Mouse (Mus musculus): ENCODE results near the gene Chat. TPM values are rescaled to one million over a fixed set of nuclear protein-coding genes. Genes with fewer than 3 reads are reported as not detected.

Gene Chat
- polyA plus RNA-seq, 1 experiment from 2014 or later: 0.11 TPM

DNA sequence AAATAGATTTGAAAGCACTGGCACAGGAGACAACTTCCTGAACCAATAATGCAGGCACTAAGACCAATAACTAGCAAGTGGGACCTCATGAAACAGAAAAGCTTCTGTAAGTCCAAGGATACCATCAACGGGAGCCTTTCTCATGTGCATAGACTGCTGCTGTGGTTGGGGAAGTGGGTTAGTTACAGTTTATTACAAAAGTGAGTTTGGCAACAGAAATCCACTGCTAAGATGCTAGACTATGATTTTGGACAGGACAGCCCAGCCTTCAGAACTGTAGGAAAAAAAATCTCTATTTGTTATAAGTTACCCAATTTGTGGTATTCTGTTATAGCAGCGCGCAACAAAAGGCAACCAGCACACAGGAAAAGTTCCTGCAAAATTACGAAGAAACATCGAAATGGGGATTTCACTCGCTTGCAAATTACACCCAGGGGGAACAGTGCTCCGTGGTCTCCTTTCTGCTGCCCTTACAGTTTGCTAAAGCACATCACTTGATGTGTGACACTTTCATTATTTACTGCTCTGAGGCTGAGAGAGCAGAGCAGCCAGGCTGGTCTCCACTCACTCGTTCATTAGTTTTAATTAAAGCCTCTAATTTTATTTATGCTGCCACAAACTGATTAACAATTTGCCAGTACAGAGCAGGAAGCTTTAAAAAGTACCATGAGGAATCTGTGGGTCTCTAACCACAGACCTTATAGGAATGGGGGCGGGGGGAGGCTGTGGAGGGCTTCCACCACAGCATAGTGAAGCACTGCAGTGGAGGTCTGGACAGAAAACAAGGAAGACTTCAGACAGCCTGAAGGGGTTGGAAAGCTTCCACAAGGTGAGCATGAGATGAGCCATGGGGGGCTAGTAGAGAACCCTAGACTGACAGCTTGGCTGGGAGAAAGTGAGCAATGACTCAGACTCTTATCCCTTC lies 37.2 kb upstream of the Chat start:
- ATAC-seq (ENCODE audit: low FRiP score) (no peak), DNase-seq (ENCODE audit: low spot score, missing footprints) (no peak)
- Histone ChIP-seq H3K4me3 (ENCODE audit: low read depth, low read length) (no peak overlapping the region), H3K36me3 (ENCODE audit: control insufficient read depth, insufficient read depth, low read length) (no peaks in the 10 kb centered on the region), H3K9me3 (ENCODE audit: control insufficient read depth, low read length) (no peaks in the 10 kb centered on the region), H3K9ac (ENCODE audit: low read length) (no peak overlapping the region), H3K27ac (ENCODE audit: low read depth, low read length) (no peak overlapping the region), H3K4me1 (ENCODE audit: control insufficient read depth, insufficient read depth, low read length) (no peaks in the 10 kb centered on the region), H3K27me3 (ENCODE audit: control insufficient read depth, insufficient read depth, low read length) (no peaks in the 10 kb centered on the region), H3K4me2 (no peak overlapping the region)
- 83% methylated on average over 9 of the region's 9 CpGs for WGBS

- Histone ChIP-seq H3K4me1 (ENCODE audit: control insufficient read depth, insufficient read depth, low read length) (no peaks in the 10 kb centered on the region), H3K4me3 (ENCODE audit: low read depth, low read length) (no peak overlapping the region), H3K4me2 (no peak overlapping the region), H3K9me3 (ENCODE audit: control insufficient read depth, low read length) (no peaks in the 10 kb centered on the region), H3K36me3 (ENCODE audit: control insufficient read depth, insufficient read depth, low read length) (no peaks in the 10 kb centered on the region), H3K9ac (ENCODE audit: low read length) (no peak overlapping the region), H3K27ac (ENCODE audit: low read depth, low read length) (no peak overlapping the region), H3K27me3 (ENCODE audit: control insufficient read depth, insufficient read depth, low read length) (no peaks in the 10 kb centered on the region)
- ATAC-seq (ENCODE audit: low FRiP score) (no peak), DNase-seq (ENCODE audit: low spot score, missing footprints) (no peak)
- WGBS: 72% methylated on average over 2 of the region's 2 CpGs
Measured at GRCm38 (mm10) chr14:32501303-32501702, 35.5 kb upstream of the Chat start.

- 80% methylated on average over 8 of the region's 8 CpGs for WGBS
- H3K4me2 ChIP-seq: no peak overlapping the region
- H3K4me1 ChIP-seq (ENCODE audit: control insufficient read depth, insufficient read depth, low read length): peaks cover 2% of the 10 kb centered on the region; the same call in 1 of the 2 replicates
- H3K9me3 ChIP-seq (ENCODE audit: control insufficient read depth, low read length): no peaks in the 10 kb centered on the region
- no peak overlapping the region for H3K9ac ChIP-seq (ENCODE audit: low read length)
- ATAC-seq (ENCODE audit: low FRiP score) (no peak), DNase-seq (ENCODE audit: low spot score, missing footprints) (no peak)
- no peak overlapping the region for H3K4me3 ChIP-seq (ENCODE audit: low read depth, low read length)
- no peak overlapping the region for H3K27ac ChIP-seq (ENCODE audit: low read depth, low read length)
- no peaks in the 10 kb centered on the region for H3K36me3 ChIP-seq (ENCODE audit: control insufficient read depth, insufficient read depth, low read length)
- H3K27me3 ChIP-seq (ENCODE audit: control insufficient read depth, insufficient read depth, low read length): no peaks in the 10 kb centered on the region
Measured at GRCm38 (mm10) chr14:32496115-32496850, 30.5 kb upstream of the Chat start.

- Histone ChIP-seq H3K27me3 (ENCODE audit: control insufficient read depth, insufficient read depth, low read length) (no peaks in the 10 kb centered on the region), H3K9ac (ENCODE audit: low read length) (no peak overlapping the region), H3K9me3 (ENCODE audit: control insufficient read depth, low read length) (no peaks in the 10 kb centered on the region), H3K27ac (ENCODE audit: low read depth, low read length) (no peak overlapping the region), H3K4me3 (ENCODE audit: low read depth, low read length) (no peak overlapping the region), H3K36me3 (ENCODE audit: control insufficient read depth, insufficient read depth, low read length) (no peaks in the 10 kb centered on the region), H3K4me2 (peak overlapping the region; percentile 30), H3K4me1 (ENCODE audit: control insufficient read depth, insufficient read depth, low read length) (peaks cover 2% of the 10 kb centered on the region; the same call in 1 of the 2 replicates)
- ATAC-seq (ENCODE audit: low FRiP score): no peak
- DNase-seq (ENCODE audit: low spot score, missing footprints): no peak
- 30% methylated on average over 13 of the region's 13 CpGs for WGBS
Measured at GRCm38 (mm10) chr14:32492521-32492920, 26.7 kb upstream of the Chat start.

DNA sequence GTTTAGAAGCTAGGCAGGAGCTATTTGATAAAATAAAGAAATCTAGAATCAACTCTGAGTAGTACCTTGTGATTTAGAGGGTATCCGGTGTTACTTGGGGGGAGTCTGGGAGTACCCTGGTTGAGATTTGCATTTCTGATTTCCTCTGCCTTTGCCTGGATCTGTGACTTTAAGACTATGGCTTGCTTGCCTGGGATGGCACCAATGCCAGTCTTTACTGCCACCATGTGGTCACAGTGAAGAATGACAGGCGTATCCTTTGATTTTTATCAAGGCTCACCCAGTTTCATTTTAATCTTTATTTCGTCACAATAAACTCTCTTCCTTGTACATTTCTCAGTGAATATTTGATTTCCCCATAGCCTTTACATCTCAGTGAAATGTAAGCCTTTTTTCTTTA lies 16.3 kb upstream of the Chat start:
- Histone ChIP-seq H3K4me3 (ENCODE audit: low read depth, low read length) (no peak overlapping the region), H3K9ac (ENCODE audit: low read length) (no peak overlapping the region), H3K27ac (ENCODE audit: low read depth, low read length) (no peak overlapping the region), H3K4me2 (no peak overlapping the region), H3K27me3 (ENCODE audit: control insufficient read depth, insufficient read depth, low read length) (no peaks in the 10 kb centered on the region), H3K4me1 (ENCODE audit: control insufficient read depth, insufficient read depth, low read length) (no peaks in the 10 kb centered on the region), H3K9me3 (ENCODE audit: control insufficient read depth, low read length) (no peaks in the 10 kb centered on the region), H3K36me3 (ENCODE audit: control insufficient read depth, insufficient read depth, low read length) (no peaks in the 10 kb centered on the region)
- DNase-seq (ENCODE audit: low spot score, missing footprints) (no peak), ATAC-seq (ENCODE audit: low FRiP score) (no peak)
- WGBS: 9% methylated on average over 3 of the region's 3 CpGs

DNA sequence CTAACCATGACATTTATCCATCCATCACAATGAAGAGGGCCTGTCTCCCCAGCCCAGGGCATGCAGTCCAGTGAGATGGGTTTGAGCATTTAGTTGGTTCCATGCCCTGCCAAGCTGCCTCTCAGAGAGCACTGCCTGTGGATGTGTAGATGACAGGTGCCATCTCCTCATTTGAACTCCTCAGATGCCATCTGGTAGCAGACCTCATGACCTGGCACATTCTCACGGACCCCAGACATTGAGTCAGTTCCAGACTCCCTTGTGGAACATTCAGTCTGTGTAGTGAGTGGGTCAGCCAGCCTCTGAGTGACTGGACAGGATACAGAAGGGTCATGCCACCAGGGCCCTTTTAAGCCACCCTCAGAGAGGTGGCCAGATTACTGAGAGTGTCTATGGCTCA lies 11.8 kb upstream of the Chat start:
- no peak overlapping the region for H3K4me2 ChIP-seq
- H3K9me3 ChIP-seq (ENCODE audit: control insufficient read depth, low read length): no peaks in the 10 kb centered on the region
- DNase-seq (ENCODE audit: low spot score, missing footprints) (no peak), ATAC-seq (ENCODE audit: low FRiP score) (no peak)
- no peak overlapping the region for H3K9ac ChIP-seq (ENCODE audit: low read length)
- WGBS: 48% methylated on average over 1 of the region's 1 CpGs
- H3K27ac ChIP-seq (ENCODE audit: low read depth, low read length): no peak overlapping the region
- H3K4me3 ChIP-seq (ENCODE audit: low read depth, low read length): no peak overlapping the region
- H3K36me3 ChIP-seq (ENCODE audit: control insufficient read depth, insufficient read depth, low read length): no peaks in the 10 kb centered on the region
- no peaks in the 10 kb centered on the region for H3K4me1 ChIP-seq (ENCODE audit: control insufficient read depth, insufficient read depth, low read length)
- H3K27me3 ChIP-seq (ENCODE audit: control insufficient read depth, insufficient read depth, low read length): no peaks in the 10 kb centered on the region

GRCm38 (mm10) chr14:32476559-32476958 lies 10.8 kb upstream of the Chat start:
- no peak overlapping the region for H3K4me3 ChIP-seq (ENCODE audit: low read depth, low read length)
- no peak overlapping the region for H3K4me2 ChIP-seq
- no peaks in the 10 kb centered on the region for H3K9me3 ChIP-seq (ENCODE audit: control insufficient read depth, low read length)
- no peaks in the 10 kb centered on the region for H3K36me3 ChIP-seq (ENCODE audit: control insufficient read depth, insufficient read depth, low read length)
- no peak overlapping the region for H3K9ac ChIP-seq (ENCODE audit: low read length)
- no peak for DNase-seq (ENCODE audit: low spot score, missing footprints)
- no peaks in the 10 kb centered on the region for H3K27me3 ChIP-seq (ENCODE audit: control insufficient read depth, insufficient read depth, low read length)
- 79% methylated on average over 6 of the region's 6 CpGs for WGBS
- H3K27ac ChIP-seq (ENCODE audit: low read depth, low read length): no peak overlapping the region
- H3K4me1 ChIP-seq (ENCODE audit: control insufficient read depth, insufficient read depth, low read length): no peaks in the 10 kb centered on the region
- ATAC-seq (ENCODE audit: low FRiP score): no peak

GRCm38 (mm10) chr14:32472996-32473395 lies 7.2 kb upstream of the Chat start:
- DNase-seq (ENCODE audit: low spot score, missing footprints) (peak; percentile 90), ATAC-seq (ENCODE audit: low FRiP score) (no peak)
- Histone ChIP-seq H3K27me3 (ENCODE audit: control insufficient read depth, insufficient read depth, low read length) (no peaks in the 10 kb centered on the region), H3K9me3 (ENCODE audit: control insufficient read depth, low read length) (no peaks in the 10 kb centered on the region), H3K4me1 (ENCODE audit: control insufficient read depth, insufficient read depth, low read length) (no peaks in the 10 kb centered on the region), H3K27ac (ENCODE audit: low read depth, low read length) (no peak overlapping the region), H3K36me3 (ENCODE audit: control insufficient read depth, insufficient read depth, low read length) (no peaks in the 10 kb centered on the region), H3K4me3 (ENCODE audit: low read depth, low read length) (no peak overlapping the region), H3K4me2 (no peak overlapping the region), H3K9ac (ENCODE audit: low read length) (no peak overlapping the region)
- WGBS: 15% methylated on average over 4 of the region's 4 CpGs

- H3K27me3 ChIP-seq (ENCODE audit: control insufficient read depth, insufficient read depth, low read length): peaks cover 48% of the 10 kb centered on the region
- no peaks in the 10 kb centered on the region for H3K36me3 ChIP-seq (ENCODE audit: control insufficient read depth, insufficient read depth, low read length)
- no peak overlapping the region for H3K4me2 ChIP-seq
- H3K4me3 ChIP-seq (ENCODE audit: low read depth, low read length): no peak overlapping the region
- H3K9me3 ChIP-seq (ENCODE audit: control insufficient read depth, low read length): no peaks in the 10 kb centered on the region
- H3K4me1 ChIP-seq (ENCODE audit: control insufficient read depth, insufficient read depth, low read length): peaks cover 8% of the 10 kb centered on the region
- 9% methylated on average over 5 of the region's 5 CpGs for WGBS
- ATAC-seq (ENCODE audit: low FRiP score): no peak
- H3K9ac ChIP-seq (ENCODE audit: low read length): no peak overlapping the region
- H3K27ac ChIP-seq (ENCODE audit: low read depth, low read length): no peak overlapping the region
- DNase-seq (ENCODE audit: low spot score, missing footprints): no peak
Measured at GRCm38 (mm10) chr14:32467606-32468005, 1.8 kb upstream of the Chat start.
